Mouse (Mus musculus) cerebellum, adult 11 months (tissue): Measurements from ENCODE around the gene Xylt1.

Source experiments
- DNase-seq: peaks from one replicate; pipeline ENCODE4 v3.0.0; 2022

The Xylt1 gene

DNA sequence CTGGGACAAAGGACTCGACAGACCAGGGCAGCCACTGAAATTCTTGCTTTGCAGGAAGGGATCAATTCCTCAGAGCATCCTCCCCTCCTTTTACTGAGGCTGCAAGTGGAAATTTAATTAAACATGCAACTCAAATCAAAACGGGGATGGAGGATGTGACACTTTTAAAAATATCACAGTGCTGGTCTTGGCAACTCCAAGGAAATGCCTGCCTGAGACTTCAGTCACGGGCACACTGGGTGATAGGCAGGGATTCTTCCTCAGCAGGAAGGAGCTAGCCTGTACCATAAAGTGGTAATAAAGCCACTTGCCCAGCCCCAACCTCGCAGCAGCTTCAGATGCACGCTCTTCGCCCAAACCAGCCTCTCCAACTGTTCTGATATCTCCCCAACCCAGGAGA, 339.6 kb downstream of the Xylt1 start:
- no peak for DNase-seq
